Mouse (Mus musculus) heart, embryonic 11.5 days (tissue): ENCODE data around the gene Rph3al. TPM values are rescaled to one million over a fixed set of nuclear protein-coding genes. Genes with fewer than 3 reads are reported as not detected.

Experiments
- polyA plus RNA-seq: library from polyadenylated mRNA; unstranded; fragments of >200 nt; fragmentation: Nextera tagmentation; extraction: Ambion mirVana; gene quantifications from 2 replicates; pipeline ENCODE4 v1.2.1, GENCODE M21; 2014

Gene Rph3al
- polyA plus RNA-seq, 1 experiment from 2014 or later, result 4.1 TPM

Other genes starting within 250 kb of the Rph3al start
- gene Ywhae, start 205.6 kb downstream of the Rph3al start, polyA plus RNA-seq, result 893 and 924 TPM in 2 replicates
- gene Doc2b, start 142.4 kb downstream of the Rph3al start, polyA plus RNA-seq, result 0.13 and 0.14 TPM in 2 replicates
- gene 1700016K19Rik, start 61.5 kb upstream of the Rph3al start, polyA plus RNA-seq, result not detected in 2 replicates
- 8.3 and 9.0 TPM in 2 replicates for gene Rflnb, start 89.4 kb upstream of the Rph3al start, polyA plus RNA-seq
- 33.0 and 33.7 TPM in 2 replicates for gene Vps53, start 241.2 kb upstream of the Rph3al start, polyA plus RNA-seq
- gene Fam57a, start 241.2 kb upstream of the Rph3al start, polyA plus RNA-seq, result 31.2 and 35.8 TPM in 2 replicates